Mouse (Mus musculus) liver, embryonic 14 days (tissue): ENCODE measurements around the gene Kcnj13. TPM values are rescaled to one million over a fixed set of nuclear protein-coding genes. Genes with fewer than 3 reads are reported as not detected.

Experiments
- polyA plus RNA-seq: library from polyadenylated mRNA; depleted of rRNA; stranded (reverse); fragments of >200 nt; gene quantifications from 2 replicates; pipeline ENCODE4 v1.2.3, GENCODE M21; 2012; rRNA removed

Gene Kcnj13
- not detected in 2 replicates for polyA plus RNA-seq

DNA sequence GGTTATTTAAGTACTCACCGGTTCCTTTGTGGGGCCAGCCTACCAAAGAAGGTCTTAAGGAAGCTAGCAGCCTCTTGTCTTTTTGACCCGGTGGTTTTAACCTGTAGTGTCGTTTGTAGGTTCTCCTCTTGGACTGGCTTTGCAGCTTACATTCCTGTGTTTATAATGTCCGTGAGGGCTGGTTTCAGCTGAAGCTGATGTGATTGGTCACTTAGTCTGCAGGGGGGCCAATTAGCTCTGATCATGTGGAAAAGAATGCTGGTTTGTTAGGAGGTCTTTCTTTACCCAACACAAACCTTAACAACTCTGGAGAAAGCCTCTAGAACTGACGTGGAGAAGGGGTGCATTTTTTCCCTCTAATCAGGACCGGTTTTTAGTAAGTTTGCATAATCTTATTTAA lies at the start of gene Kcnj13:
Kcnj13 (minus strand) TSS at position 136 of the 400 bp plus-strand sequence.

Other genes starting within 250 kb of the Kcnj13 start
- gene Ecel1, start 238.2 kb downstream of the Kcnj13 start, polyA plus RNA-seq = 0.03 TPM in 1 of 2 replicates, not detected in the other
- not detected in 2 replicates for gene Prss56, start 211.4 kb downstream of the Kcnj13 start, polyA plus RNA-seq
- gene Chrnd, start 204.1 kb downstream of the Kcnj13 start, polyA plus RNA-seq = 0.01 and 0.21 TPM in 2 replicates
- gene Chrng, start 190.1 kb downstream of the Kcnj13 start, polyA plus RNA-seq = 0.88 TPM in 1 of 2 replicates, not detected in the other
- 35.8 and 38.3 TPM in 2 replicates for gene Eif4e2, start 180.8 kb downstream of the Kcnj13 start, polyA plus RNA-seq
- gene Efhd1, start 130.4 kb downstream of the Kcnj13 start, polyA plus RNA-seq = not detected in 2 replicates
- 18.5 and 19.0 TPM in 2 replicates for gene Gigyf2, start 67.7 kb downstream of the Kcnj13 start, polyA plus RNA-seq
- not detected in 2 replicates for gene Snorc, start 75.5 kb upstream of the Kcnj13 start, polyA plus RNA-seq
- gene Neu2, start 115.2 kb upstream of the Kcnj13 start, polyA plus RNA-seq = 0.24 and 0.43 TPM in 2 replicates
- gene Ngef, start 179.1 kb upstream of the Kcnj13 start, polyA plus RNA-seq = 2.9 and 3.4 TPM in 2 replicates
- gene Inpp5d, start 225.6 kb upstream of the Kcnj13 start, polyA plus RNA-seq = 11.1 TPM in 2 replicates